Comparison of ENCODE assay signal across 8 mouse cellular contexts in the genomic region with DNA sequence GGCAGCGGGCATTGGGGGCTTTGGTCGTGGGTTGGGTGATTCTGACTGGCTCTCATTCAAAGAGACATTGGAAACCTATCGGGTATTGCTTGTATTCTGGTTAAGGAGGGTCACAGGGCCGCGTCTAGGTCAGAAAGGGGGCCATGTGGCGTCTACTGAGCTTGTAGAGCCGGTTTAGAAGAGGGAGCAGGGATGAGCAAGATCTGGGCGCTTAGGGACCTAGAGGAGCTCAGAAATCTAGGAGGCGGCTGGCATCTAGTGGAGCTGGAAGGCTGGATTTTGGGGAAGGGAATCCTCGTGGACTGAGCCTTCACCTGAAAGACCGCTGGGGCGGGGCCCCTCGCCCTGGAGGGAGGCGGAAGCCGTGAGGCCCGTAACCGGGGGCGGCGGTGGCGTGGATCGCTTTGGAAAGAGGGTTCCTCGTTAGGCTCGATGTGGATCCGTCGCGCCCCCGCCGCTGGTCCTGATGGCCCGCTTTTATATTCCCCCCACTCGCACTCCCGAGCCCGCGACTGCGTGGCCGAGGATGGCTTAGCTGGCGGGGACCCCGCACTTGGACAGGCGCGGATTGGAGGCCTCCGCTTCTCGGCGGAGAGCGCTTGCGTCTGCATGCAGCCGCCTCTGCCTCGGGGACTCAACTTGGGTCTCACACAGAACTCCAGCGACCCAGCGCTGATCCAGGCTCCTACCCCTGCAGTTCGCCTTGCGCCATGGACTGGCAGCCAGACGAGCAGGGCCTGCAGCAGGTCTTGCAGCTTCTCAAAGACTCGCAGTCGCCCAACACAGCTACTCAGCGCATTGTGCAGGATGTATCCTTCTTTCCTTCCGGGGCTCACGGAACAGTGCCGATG. TPM values are rescaled to one million over a fixed set of nuclear protein-coding genes. Genes with fewer than 3 reads are reported as not detected.
A peak's percentile ranks its signal among the peaks of the same experiment; 100 is the strongest.
DNase-seq lines count a peak whose midpoint lies in the region; ATAC-seq and TF ChIP-seq lines count a peak whose summit lies in the region.

No protein-coding gene starts in this region.

- in situ Hi-C loops in ES-E14 (cut with MboI; ENCODE audit: low sequenced_read_pairs in 2 of 2, unreplicated experiment in 2 of 2): no loop called here

- H3K4me3 ChIP-seq in ES-E14 (ENCODE audit: insufficient read depth in 1 of 2, low read depth in 1 of 2, low read length in 2 of 2, poor library complexity in 1 of 2, severe bottlenecking in 1 of 2): peak overlapping the region; percentile 77 to 96
- H3K4me3 ChIP-seq in forebrain, embryonic 12.5 days (replicated peaks): peak overlapping the region; percentile 83
- H3K4me3 ChIP-seq in hindbrain, embryonic 11.5 days (ENCODE audit: low read depth, low read length): peak overlapping the region; percentile 79

- no peaks in the 10 kb centered on the region for H3K9me3 ChIP-seq in ES-E14 (ENCODE audit: control insufficient read depth, insufficient read depth, low read depth, low read length)
- H3K9me3 ChIP-seq in forebrain, embryonic 12.5 days: no peaks in the 10 kb centered on the region
- no peaks in the 10 kb centered on the region for H3K9me3 ChIP-seq in hindbrain, embryonic 11.5 days (ENCODE audit: control insufficient read depth, low read length)

- no peak; the same call in 1 of the 2 replicates for ATAC-seq in forebrain, embryonic 12.5 days (ENCODE audit: low FRiP score)
- ATAC-seq in hindbrain, embryonic 11.5 days (ENCODE audit: low FRiP score): peak; percentile 15

- H3K4me1 ChIP-seq in ES-E14 (ENCODE audit: control insufficient read depth in 2 of 2, insufficient read depth in 2 of 2, low read length in 2 of 2, poor library complexity in 1 of 2): peaks cover 0 to 8% of the 10 kb centered on the region in 2 experiments; a peak in 2 of 4 replicates
- H3K4me1 ChIP-seq in forebrain, embryonic 12.5 days: peaks cover 41% of the 10 kb centered on the region
- peaks cover 6% of the 10 kb centered on the region; the same call in 1 of the 2 replicates for H3K4me1 ChIP-seq in hindbrain, embryonic 11.5 days (replicated peaks; ENCODE audit: control insufficient read depth, insufficient read depth, low read length)

- DNase-seq in ES-E14 (ENCODE audit: low read depth, low spot score): no peak
- peak; percentile 67 for DNase-seq in brain, adult 2 months (ENCODE audit: low read depth, low spot score)
- peak; percentile 56 for DNase-seq in hindbrain, embryonic 11.5 days (ENCODE audit: low spot score)
- peak; percentile 57 to 59 for DNase-seq in layer of hippocampus, postnatal 36 days
- peak; percentile 52 for DNase-seq in lung, postnatal 36 days
- peak; percentile 63 to 64 for DNase-seq in right cerebral cortex, adult 2 months (ENCODE audit: low spot score in 2 of 2)
- DNase-seq in urinary bladder, postnatal 14 days (ENCODE audit: low spot score): peak; percentile 55

- WGBS in forebrain, embryonic 12.5 days: under 1% methylated on average over 52 of the region's 57 CpGs
- under 1% methylated on average over 57 of the region's 57 CpGs for WGBS in hindbrain, embryonic 11.5 days

- H3K36me3 ChIP-seq in ES-E14 (ENCODE audit: control insufficient read depth, insufficient read depth, low read length, poor library complexity, severe bottlenecking): peaks cover 19% of the 10 kb centered on the region
- H3K36me3 ChIP-seq in forebrain, embryonic 12.5 days (replicated peaks): peaks cover 43% of the 10 kb centered on the region
- H3K36me3 ChIP-seq in hindbrain, embryonic 11.5 days (ENCODE audit: control insufficient read depth, insufficient read depth, low read length): no peaks in the 10 kb centered on the region

- peak overlapping the region; percentile 99 for H3K9ac ChIP-seq in ES-E14 (ENCODE audit: insufficient read depth, low read depth, low read length, poor library complexity, severe bottlenecking)
- H3K9ac ChIP-seq in forebrain, embryonic 12.5 days: peak overlapping the region; percentile 96
- peak overlapping the region; percentile 89 for H3K9ac ChIP-seq in hindbrain, embryonic 11.5 days (ENCODE audit: low read depth, low read length)

- H3K4me2 ChIP-seq in forebrain, embryonic 12.5 days: peak overlapping the region; percentile 96
- H3K4me2 ChIP-seq in hindbrain, embryonic 11.5 days (replicated peaks; ENCODE audit: low read depth, low read length): peak overlapping the region; percentile 92

- H3K27ac ChIP-seq in ES-E14 (ENCODE audit: insufficient read depth, low read depth, low read length, poor library complexity, severe bottlenecking): peak overlapping the region; percentile 97
- peak overlapping the region; percentile 100 for H3K27ac ChIP-seq in forebrain, embryonic 12.5 days
- peak overlapping the region; percentile 88 for H3K27ac ChIP-seq in hindbrain, embryonic 11.5 days (ENCODE audit: low read depth, low read length)

- no peaks in the 10 kb centered on the region for H3K27me3 ChIP-seq in forebrain, embryonic 12.5 days
- H3K27me3 ChIP-seq in hindbrain, embryonic 11.5 days (ENCODE audit: control insufficient read depth, insufficient read depth, low read length): no peaks in the 10 kb centered on the region

TF ChIP-seq in ES-E14, 5 proteins besides CTCF, POLR2A, EP300 and RAD21:
- no peak for TF ChIP-seq CHD2 (IDR thresholded peaks at IDR 0.05; ENCODE audit: low read depth, low read length)
- no peak for TF ChIP-seq MAFK (IDR thresholded peaks at IDR 0.05; ENCODE audit: insufficient read depth, low read depth, low read length)
- TF ChIP-seq ZC3H11A (IDR thresholded peaks at IDR 0.05; ENCODE audit: borderline replicate concordance, low read depth, low read length): no peak
- TF ChIP-seq HCFC1 (IDR thresholded peaks at IDR 0.05; ENCODE audit: borderline replicate concordance, insufficient read depth, low read length): no peak
- no peak for TF ChIP-seq ZNF384 (IDR thresholded peaks at IDR 0.05; ENCODE audit: low read depth, low read length)
TF ChIP-seq in ES-E14: peak in this region for 0.

RNA-seq across cellular contexts. Expression of gene Tnpo2, which starts 1.2 kb away (rescaled TPM):
- 88.4 and 101 TPM in 2 replicates for total RNA-seq in ES-E14 (2012; rRNA removed)
- polyA plus RNA-seq in forebrain, embryonic 12.5 days (2016; fragmentation: Nextera tagmentation; extraction: Ambion mirVana): 45.1 and 50.7 TPM in 2 replicates
- polyA plus RNA-seq in hindbrain, embryonic 11.5 days (2014; fragmentation: Nextera tagmentation; extraction: Ambion mirVana): 18.8 and 24.6 TPM in 2 replicates
- 100 to 1,000 TPM; 147 to 149 TPM for total RNA-seq in layer of hippocampus, postnatal 36 days (2021)

RNA-seq across cellular contexts. Expression of gene Trir, which starts 11.3 kb away (rescaled TPM):
- 161 and 181 TPM in 2 replicates for total RNA-seq in ES-E14 (2012; rRNA removed)
- polyA plus RNA-seq in forebrain, embryonic 12.5 days (2016; fragmentation: Nextera tagmentation; extraction: Ambion mirVana): 156 and 175 TPM in 2 replicates
- 180 and 186 TPM in 2 replicates for polyA plus RNA-seq in hindbrain, embryonic 11.5 days (2014; fragmentation: Nextera tagmentation; extraction: Ambion mirVana)
- total RNA-seq in layer of hippocampus, postnatal 36 days (2021): 100 to 1,000 TPM; 133 to 136 TPM

RNA-seq across cellular contexts. Expression of gene Asna1, which starts 12.8 kb away (rescaled TPM):
- 237 and 266 TPM in 2 replicates for total RNA-seq in ES-E14 (2012; rRNA removed)
- 140 TPM in 2 replicates for polyA plus RNA-seq in forebrain, embryonic 12.5 days (2016; fragmentation: Nextera tagmentation; extraction: Ambion mirVana)
- polyA plus RNA-seq in hindbrain, embryonic 11.5 days (2014; fragmentation: Nextera tagmentation; extraction: Ambion mirVana): 134 TPM in 2 replicates
- total RNA-seq in layer of hippocampus, postnatal 36 days (2021): 100 to 1,000 TPM; 120 to 121 TPM

RNA-seq across cellular contexts. Expression of gene Fbxw9, which starts 21.9 kb away (rescaled TPM):
- total RNA-seq in ES-E14 (2012; rRNA removed): 49.3 and 86.0 TPM in 2 replicates
- polyA plus RNA-seq in forebrain, embryonic 12.5 days (2016; fragmentation: Nextera tagmentation; extraction: Ambion mirVana): 32.1 and 33.7 TPM in 2 replicates
- 27.2 and 27.4 TPM in 2 replicates for polyA plus RNA-seq in hindbrain, embryonic 11.5 days (2014; fragmentation: Nextera tagmentation; extraction: Ambion mirVana)
- 10 to 100 TPM; 22.8 to 24.1 TPM for total RNA-seq in layer of hippocampus, postnatal 36 days (2021)

RNA-seq across cellular contexts. Expression of gene Best2, which starts 23.6 kb away (rescaled TPM):
- total RNA-seq in ES-E14 (2012; rRNA removed): 0.22 and 0.48 TPM in 2 replicates
- polyA plus RNA-seq in forebrain, embryonic 12.5 days (2016; fragmentation: Nextera tagmentation; extraction: Ambion mirVana): not detected in 2 replicates
- polyA plus RNA-seq in hindbrain, embryonic 11.5 days (2014; fragmentation: Nextera tagmentation; extraction: Ambion mirVana): not detected in 2 replicates
- total RNA-seq in layer of hippocampus, postnatal 36 days (2021): not detected
